Mouse (Mus musculus) adrenal gland, adult 10 weeks (tissue): ENCODE measurements around the gene Gm28360. TPM values are rescaled to one million over a fixed set of nuclear protein-coding genes. Genes with fewer than 3 reads are reported as not detected.

ENCODE experiments used
- polyA plus RNA-seq: library from polyadenylated mRNA; stranded (reverse); fragments of 350-450 nt; fragmentation: Illumina TruSeq; extraction: RNeasy Lipid Tissue Mini Kit (QIAGEN cat#74804); gene quantifications from one replicate; pipeline ENCODE4 v1.2.3, GENCODE M21; 2014; ENCODE audit warnings: low read depth, low replicate concordance

The Gm28360 gene
- polyA plus RNA-seq = not detected

GRCm38 (mm10) chr1:117829781-117830180 is at the start of gene Gm28360:
Gene Gm28360, plus strand, starts transcription at chr1:117830081.

GRCm38 (mm10) chr1:117780833-117781232 is 49.0 kb upstream of the Gm28360 start, which contains the start of gene B020011L13Rik:
Gene B020011L13Rik, plus strand, starts transcription at chr1:117781133.

Other genes starting within 250 kb of the Gm28360 start
- gene Gm28363, start 132.9 kb upstream of the Gm28360 start, polyA plus RNA-seq = not detected
- not detected for gene B020011L13Rik, start 48.9 kb upstream of the Gm28360 start, polyA plus RNA-seq
- gene Gm28168, start 97.9 kb downstream of the Gm28360 start, polyA plus RNA-seq = not detected
- gene Gm7145, start 135.9 kb downstream of the Gm28360 start, polyA plus RNA-seq = not detected